Mouse (Mus musculus): Measurements from ENCODE around the gene Churc1. TPM values are rescaled to one million over a fixed set of nuclear protein-coding genes. Genes with fewer than 3 reads are reported as not detected.

The Churc1 gene
- 57.2 and 68.0 TPM in 2 replicates for total RNA-seq (2015)
- total RNA-seq (2017) = 46.1 and 48.9 TPM in 2 replicates

DNA sequence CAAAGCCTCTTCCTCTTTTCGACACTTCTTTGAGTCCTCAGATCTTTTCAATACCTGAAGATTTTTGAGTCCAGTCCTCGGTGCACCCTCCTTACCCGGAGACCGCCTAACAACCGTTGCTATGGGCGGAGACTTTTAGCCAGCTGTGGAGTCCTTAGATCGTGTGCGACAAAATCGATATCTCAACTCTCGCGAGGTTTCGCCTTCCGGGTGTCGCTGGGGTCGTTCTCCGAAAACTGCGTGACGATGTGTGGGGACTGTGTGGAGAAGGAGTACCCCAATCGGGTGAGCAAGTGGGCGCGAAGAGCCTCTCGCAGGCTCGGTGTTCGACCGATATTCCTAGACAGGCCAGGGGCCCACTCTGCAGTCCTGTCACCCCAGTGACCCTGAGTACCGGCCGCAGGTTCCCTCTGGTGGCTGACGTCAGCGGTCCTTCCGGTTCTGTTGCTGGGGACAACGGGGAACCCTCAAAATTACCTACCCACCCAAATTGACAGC, at the start of gene Churc1, which contains the start of gene Fntb:
Churc1 (plus strand) TSS at position 185 of the 498 bp plus-strand sequence.
Fntb (plus strand) TSS at position 236 of the 498 bp plus-strand sequence.
- peak; percentile 99 for ATAC-seq (replicated peaks; ENCODE audit: poor library complexity)

DNA sequence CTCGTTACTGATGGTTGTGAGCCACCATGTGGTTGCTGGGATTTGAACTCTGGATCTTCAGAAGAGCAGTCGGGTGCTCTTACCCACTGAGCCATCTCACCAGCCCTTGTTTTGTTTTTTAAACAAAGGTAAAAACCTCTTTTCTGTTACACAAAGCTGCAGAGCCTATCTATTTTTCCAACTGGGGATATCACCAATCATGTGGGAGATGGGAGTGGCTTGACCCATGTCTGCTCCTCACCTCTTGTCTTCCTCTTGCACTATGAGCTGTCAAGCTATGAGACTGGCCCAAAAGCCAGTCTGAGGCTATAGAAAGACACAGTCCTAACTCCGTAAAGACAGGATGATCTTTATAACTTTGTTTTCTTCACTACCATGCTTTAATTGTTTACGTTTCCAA, 47.0 kb upstream of the Churc1 start:
- ATAC-seq (replicated peaks; ENCODE audit: poor library complexity) = no peak

DNA sequence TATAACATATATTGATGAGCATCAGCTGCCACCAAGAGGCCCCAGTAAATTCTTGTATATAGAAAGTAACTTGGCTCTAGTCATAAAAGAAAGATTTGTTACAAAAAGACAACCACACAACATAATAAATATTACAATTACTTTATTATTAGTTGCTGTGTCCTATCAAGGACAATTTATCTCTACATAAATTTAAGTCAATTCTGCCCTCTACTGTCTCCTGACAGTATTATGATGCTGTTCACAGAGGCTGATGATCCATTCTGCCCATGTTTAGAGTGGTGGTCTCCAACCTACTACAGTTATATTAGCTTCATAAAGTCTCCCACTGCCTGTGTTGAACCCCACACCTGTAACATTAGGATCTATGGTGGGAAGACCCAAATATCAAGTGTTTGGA, 44.8 kb upstream of the Churc1 start:
- ATAC-seq (replicated peaks; ENCODE audit: poor library complexity) = no peak

DNA sequence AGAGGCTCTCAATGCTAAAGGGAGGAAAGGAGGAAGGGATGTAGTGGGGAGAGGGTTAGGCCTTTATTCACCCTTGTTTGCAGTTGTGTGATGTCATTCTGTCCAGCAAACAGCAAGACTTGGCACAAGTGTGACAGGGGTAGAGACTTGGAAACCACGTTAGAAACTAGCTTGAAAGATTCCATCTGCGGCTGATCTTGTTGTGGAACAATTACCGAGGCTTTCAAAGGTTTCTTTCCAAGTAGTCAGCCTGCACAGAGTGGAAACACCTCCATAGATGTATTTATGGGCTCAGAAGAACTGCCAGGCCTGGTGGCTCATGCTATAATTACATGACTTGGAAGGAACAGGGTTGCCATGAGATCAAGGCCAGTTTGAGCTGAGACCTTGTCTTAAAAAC, 43.3 kb upstream of the Churc1 start:
- no peak for ATAC-seq (replicated peaks; ENCODE audit: poor library complexity)

DNA sequence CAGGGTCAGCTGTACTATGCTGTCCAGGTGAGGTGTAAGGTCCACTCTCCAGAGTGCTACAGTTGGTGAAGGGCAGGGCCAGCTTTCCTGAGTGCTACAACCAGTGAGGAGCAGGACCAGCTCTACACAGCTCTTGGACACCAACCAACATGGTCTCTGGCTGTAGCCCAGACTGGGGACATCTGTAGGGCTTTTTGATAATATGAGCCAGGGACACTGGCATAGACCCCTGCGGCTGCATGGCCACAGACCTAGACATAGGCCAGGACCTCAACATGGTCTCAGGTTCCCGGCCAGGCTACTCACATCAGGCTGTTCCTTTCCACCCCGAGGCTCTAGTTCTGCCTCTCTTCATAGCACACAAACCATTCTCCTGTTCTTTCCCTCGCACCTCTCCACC, 37.4 kb upstream of the Churc1 start:
- no peak for ATAC-seq (replicated peaks; ENCODE audit: poor library complexity)

DNA sequence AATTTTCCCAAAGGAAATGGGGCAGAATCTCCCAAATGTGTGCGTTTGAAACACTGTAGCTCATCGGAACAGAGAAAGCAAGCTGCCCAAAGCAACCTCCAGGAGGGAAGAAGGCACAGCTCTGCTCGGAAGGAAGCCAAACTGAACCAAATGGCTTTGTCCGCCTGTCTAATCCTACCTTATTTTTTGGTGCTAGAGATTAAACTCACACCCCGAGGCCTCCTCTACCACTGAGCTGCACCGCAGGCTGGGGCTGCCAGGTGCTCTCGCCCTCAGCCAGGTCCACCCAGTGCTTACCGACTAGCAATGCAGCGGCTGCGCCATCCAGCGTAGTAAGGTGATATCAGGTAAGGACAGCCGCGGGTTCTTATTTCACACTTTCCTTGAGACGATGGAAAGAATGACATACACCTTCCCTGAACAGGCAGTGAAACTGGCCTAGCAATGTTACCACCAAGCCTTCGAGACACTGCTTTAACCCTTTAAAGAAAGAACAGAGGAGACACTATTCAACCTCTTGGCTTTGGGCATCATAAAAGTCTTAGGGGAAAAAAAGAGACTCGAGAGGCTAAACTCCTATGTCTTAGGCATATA, 14.4 kb upstream of the Churc1 start:
- ATAC-seq (replicated peaks; ENCODE audit: poor library complexity) = no peak

DNA sequence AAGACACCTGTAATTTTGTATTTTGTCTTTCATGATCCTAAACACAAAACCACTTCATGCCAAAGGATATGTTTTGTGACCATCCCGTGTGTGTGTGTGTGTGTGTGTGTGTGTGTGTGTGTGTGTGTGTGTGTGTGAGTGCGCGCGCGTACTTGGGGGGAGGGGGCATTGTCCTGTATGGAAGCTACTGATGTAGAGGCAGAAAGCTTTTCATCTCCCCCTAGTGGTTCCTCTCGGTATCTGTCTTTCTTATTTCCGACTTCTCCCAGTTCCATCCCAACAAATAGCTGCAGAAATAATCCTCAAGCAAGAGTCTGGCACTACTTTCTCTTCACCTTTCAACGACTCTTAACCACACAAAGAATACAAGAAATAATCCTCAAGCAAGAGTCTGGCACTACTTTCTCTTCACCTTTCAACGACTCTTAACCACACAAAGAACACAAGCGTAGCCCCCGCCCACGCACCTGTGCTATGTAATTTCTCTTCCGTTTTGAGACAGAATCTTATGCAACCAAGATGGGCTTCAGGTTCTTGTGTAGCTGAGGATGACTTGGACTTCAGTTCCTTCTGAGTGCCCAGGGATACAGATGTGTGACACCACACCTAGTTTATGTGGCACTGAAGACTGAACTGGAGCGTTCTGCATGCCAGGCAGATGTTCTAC, 12.6 kb upstream of the Churc1 start:
- ATAC-seq (replicated peaks; ENCODE audit: poor library complexity) = peak; percentile 71

DNA sequence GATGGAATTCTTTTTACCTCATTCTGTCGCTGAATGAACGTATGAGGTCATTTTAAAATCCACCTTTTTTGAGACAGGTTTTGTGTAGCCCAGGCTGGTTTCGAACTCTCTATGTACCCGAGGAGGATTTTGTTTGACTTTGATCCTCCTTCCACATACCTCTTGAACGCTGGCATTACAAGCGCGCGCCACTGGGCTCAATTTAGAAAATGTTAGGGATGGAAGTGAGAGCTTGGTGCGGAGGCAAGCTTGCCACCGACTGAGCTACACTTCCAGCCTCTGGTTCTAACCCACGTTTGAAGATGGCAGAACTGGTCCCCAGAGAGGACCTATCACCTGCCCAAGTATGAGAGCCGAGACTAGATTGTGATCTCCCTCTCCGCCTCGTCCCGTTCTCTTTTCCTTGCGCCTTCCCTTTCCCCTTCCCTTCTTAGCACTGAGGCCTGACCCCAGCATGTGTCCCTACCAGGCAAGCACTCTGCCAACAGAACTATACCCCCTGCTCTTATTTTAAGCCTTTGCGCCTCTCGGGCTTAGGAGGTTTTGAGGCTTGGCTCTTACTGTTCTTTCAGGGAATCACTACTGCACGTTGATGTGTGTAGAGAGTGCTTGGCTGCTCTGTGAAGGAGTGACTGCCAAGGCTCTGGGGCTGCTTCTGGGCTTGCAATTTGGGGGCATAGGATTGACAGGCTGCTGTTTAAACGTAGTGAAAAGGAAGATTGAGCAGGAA, 728 bp downstream of the Churc1 start:
- peak; percentile 7; the same call in 1 of the 2 replicates for ATAC-seq (replicated peaks; ENCODE audit: poor library complexity)

DNA sequence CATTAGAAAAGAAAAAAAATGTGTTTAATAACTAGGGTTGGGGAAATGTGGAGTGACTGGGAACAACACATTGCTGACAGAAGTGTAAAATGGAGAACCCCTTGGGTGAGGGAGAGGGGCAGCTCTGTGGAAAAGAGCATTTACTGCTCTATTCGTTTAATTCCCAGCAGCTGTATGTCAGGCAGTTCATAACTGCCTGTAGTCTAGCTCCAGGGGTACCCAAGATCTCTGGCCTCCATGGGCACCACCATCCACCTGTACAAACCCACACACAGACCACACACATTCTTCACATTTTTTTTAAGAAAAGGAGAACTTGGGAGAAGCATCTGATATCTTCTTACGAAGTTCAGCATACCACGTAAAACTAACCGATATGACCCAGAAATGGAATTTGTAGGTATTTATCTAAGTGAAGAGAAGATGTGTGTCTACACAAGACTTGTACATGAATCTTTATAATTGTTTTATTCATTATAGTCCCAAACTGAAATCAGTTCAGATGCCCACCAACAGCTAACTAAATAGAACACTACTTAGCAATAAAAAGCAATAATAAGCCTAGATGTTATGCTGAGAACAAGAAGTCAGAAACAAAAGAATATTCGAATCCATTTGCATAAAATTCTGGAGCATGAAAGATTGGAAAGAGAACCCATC, 5.6 kb downstream of the Churc1 start:
- no peak for ATAC-seq (replicated peaks; ENCODE audit: poor library complexity)

DNA sequence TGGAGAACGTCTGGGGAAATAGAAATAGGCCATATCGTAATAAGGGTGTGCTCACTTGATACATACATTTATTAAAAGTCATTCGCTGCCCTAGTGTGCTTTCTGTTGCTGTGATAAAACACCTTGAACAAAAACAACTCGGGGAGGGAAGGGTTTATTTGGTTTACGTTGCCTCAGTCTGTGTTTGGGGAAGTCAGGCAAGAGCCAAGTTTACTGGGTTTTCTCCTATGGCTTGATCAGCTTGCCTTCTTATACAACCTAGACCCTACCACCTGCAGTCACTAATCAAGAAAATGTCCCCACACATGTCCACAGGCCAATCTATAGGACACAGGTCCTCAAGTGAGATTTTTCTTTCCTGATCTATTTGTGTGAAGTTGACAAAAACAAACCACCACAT, 6.2 kb downstream of the Churc1 start:
- ATAC-seq (replicated peaks; ENCODE audit: poor library complexity) = no peak

DNA sequence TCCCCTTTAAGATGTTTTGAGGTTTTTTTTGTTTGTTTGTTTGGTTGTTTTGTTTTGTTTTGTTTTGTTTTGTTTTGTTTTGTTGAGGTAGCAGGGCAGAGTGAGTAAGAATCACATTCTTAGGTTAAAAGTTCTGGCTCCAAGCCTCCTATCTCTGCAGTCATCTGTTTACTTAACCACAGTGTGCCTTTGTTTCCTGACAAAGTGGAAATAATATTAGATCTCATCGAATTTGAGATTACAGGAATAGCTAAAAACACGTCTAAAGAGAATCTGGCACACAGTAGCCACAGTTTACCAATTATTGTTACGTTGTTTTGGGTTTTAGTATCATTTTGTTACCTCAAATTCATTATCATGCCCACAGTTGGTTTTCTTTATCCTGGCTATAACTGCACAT, 9.3 kb downstream of the Churc1 start:
- peak; percentile 44 for ATAC-seq (replicated peaks; ENCODE audit: poor library complexity)

DNA sequence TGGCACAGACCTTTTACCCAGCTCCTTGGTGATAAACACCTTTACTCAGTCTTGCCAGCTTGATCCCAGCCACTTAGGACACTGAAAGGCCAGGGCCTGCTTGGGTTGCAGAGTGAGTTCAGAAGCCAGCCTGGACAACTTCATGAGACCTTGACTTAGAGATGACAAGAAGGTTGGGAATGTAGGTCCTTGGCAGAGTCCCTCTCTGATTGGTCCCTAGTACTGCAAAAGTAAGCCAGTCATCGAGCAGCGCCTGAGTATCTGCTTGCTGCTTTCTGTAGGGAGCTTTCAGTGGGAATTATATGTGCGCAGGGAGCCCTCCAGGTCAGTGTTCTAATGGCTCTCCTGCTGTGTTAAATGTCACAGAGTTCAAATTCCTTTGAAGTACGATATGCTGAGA, 9.8 kb downstream of the Churc1 start:
- ATAC-seq (replicated peaks; ENCODE audit: poor library complexity) = no peak

DNA sequence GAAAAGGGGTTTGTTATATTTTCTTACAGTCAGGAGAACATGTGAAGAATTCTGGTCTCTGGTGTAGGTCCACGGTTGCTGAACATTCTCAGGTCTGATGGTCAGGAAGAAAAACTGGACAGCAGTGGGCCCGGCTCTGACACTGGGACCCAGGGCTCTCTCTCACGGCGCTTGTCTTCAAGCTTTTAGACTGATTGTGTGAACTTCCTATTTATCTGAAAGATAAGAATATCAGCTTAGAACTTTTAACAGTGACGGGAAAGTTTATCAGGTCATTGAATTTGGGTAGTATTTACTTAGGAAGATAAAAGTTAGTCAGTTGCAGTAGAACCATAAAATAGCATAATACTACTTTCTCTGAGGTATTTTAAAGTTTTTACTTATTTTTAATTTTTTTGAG, 11.6 kb downstream of the Churc1 start:
- ATAC-seq (replicated peaks; ENCODE audit: poor library complexity) = no peak

DNA sequence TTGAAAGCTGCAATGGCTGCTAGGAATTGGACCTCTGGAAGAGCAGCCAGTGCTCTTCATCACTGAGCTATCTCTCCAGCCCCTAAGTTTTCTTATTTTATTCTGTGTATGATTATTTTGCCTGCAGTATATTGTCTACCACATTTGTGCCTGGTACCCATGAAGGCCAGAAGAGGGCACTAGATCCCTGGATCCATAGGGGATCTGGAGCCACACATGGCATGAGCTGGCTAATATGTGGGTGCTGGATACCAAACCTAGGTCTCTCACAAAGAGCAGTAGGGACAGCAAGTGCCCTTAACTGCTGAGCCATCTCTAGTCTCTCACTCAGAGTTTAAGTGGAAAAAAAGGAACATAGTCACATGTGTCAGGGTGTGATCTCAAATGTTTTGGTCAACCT, 12.5 kb downstream of the Churc1 start:
- ATAC-seq (replicated peaks; ENCODE audit: poor library complexity) = 0 out of 2 replicates have a peak, but pooled peaks have one; percentile 35

DNA sequence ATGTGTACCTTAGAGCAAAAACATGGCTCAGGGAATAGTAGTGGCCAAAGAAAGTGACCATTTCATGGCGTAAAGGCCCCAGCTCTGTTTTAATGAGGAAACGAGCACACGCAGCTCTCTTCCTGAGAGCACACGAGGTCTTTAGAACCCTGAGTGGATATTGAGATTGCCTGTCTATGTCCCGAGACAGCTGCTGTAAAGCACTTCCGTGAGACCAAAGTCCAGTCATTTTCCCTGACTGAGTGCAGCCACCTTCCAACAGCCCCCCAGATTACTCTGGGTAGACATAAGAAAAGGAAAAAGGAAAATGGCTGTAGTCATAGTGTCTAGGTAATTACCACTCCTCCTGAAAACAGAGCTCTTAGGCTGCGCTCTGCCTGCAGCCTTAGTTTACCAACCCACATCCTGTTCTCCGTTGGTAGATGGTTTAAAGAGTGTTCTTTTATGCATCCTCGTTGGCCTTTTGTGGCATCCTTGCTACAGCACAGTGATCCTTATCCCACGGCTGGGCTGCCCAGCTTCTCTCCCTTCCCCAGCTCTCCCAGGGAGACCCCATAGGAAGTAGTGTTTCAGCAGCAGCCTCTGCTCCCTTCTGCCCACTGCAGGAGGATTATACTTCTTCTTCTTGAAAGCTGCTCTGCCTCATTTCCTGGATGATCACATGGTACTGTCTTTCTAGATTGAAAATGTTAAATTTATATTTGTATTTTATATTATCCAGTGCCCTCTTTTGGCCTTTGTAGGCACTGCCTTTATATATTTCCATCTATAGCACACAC, 13.2 kb downstream of the Churc1 start:
- ATAC-seq (replicated peaks; ENCODE audit: poor library complexity) = peak; percentile 37

DNA sequence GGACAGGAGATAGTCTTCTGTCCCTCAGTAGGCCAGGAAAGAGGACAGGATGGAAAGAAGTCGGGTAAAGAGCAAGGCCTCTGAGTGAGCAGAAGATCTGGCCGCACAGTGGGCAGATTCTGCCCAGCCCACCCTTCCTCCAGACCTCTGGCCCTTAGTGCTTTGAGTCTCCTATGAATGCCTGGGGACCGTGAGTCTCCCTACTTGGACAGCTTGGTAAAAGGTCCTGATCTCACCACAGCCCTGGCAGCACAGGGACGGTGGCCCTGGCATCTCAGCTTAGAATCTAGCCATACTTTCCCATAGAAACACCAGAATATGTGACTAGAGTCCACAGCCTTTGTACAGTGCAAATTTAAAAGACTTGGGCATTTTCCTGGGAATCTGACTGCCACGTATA, 14.6 kb downstream of the Churc1 start:
- ATAC-seq (replicated peaks; ENCODE audit: poor library complexity) = no peak

DNA sequence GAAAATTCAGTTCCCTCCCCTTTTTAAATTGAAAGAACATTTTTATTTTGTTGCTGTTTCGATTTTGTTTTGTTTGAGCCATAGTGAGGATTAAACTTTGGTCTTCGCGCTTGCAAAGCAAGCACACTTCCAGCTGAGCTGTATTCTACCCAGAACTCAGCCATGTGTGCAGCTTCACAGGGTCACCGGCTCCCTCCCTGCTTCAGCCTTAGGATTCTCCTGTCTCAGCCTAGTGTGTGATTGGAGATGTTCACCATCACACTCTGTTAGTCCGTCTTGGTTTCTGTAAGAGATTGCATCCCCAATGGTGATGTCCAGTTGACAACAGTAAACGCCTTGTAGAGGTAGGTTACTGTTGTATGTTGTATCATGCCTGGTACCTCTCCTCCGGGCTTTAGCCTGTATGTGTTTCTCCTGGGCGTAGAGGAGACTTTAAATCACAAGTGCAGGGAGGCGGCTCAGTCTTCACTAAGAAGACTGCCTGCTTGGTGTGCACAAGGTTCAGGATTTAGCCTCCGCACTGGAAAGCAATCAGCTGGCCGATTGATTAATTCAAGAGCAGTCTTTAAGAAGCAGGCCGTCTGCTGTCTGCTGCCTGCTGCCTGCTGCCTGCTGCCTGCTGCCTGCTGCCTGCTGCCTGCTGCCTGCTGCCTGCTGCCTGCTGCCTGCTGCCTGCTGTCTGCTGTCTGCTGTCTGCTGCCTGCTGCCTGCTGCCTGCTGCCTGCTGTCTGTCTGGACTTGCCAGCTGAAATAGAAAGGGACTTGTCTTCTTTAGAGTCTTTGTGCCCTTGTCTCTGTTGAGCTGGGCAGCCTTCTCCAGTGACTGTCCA, 15.5 kb downstream of the Churc1 start:
- ATAC-seq (replicated peaks; ENCODE audit: poor library complexity) = no peak

DNA sequence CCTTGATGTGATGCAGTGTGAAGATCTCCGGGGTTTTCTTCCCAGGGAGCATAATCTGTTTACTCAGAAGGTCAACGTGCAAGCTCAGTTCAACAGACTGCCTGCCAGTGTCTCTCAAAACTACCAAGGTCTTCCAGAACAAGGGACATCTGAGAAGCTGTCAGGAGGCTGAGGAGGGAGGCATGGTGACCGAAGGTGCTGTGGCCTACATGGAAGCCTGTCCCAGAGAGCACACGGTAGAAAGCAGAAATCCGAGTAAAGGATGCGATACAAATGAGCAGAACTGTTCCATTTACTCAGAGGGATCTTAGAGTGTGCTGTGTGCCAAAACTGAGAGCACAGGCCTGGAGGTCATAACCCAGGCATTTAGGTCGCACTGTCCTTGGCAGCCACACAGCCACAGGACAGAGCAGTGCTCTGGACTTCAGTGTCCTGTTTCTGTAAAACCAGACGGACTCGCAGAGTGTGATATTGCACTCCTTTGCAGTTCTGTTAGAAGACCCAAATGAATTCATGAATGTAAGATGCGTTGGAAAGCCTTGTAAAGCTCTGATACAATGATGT, 18.8 kb downstream of the Churc1 start:
- no peak for ATAC-seq (replicated peaks; ENCODE audit: poor library complexity)

DNA sequence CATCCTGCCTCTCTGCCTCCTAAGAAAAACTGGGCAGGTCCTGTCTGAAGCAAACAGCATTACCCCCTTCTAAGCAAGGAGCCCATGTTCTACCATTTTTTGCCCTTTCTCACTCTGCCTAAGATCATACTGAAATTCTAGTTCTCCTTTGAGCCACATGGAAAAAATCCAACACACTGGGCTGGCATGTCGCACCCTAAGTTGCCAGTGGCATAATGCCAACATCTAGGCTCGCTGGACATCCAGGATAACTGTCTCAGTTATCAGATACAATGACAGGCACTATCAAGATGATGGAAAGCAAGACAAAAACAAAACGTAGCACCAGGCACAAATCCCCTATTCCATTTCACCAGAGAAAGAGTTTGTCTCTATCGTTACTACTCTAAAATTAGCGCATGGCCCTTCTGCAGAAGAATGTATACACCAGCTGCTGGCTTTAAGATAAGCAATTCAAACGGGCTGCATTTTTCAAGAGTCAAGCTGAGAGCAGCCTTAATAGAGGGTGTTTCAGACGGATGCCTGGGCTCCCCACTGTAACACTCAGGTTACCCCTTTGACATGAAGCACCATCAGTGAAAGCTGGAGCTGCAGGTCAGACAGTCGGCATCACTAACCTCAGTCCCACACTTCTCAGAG, 25.2 kb downstream of the Churc1 start:
- ATAC-seq (replicated peaks; ENCODE audit: poor library complexity) = peak; percentile 71

Measured in megakaryocyte progenitor cell, adult 5-6 weeks (primary cell).